Mouse (Mus musculus) liver, adult 2 months (tissue): ENCODE measurements around the gene Prlhr. TPM values are rescaled to one million over a fixed set of nuclear protein-coding genes. Genes with fewer than 3 reads are reported as not detected.
A peak's percentile ranks its signal among the peaks of the same experiment; 100 is the strongest.

Source experiments
- DNase-seq: peaks from one replicate; pipeline ENCODE4 v3.0.0-alpha.2; 2011; ENCODE audit warnings: low read depth, low spot score; ENCODE audit errors: extremely low read depth
- H3K27ac ChIP-seq: fragments of 200-500 bp; replicated peaks from 2 replicates; pipeline ENCODE4 v1.5.1; 2012; ENCODE audit warnings: low read depth, mild to moderate bottlenecking, control low read depth, inconsistent platforms, low read length; ENCODE audit not compliant: insufficient read depth
- H3K27me3 ChIP-seq: fragments of 200-500 bp; 2 replicates; pipeline ENCODE4 v1.6.1; 2012; ENCODE audit warnings: mild to moderate bottlenecking, moderate library complexity, low read length, inconsistent platforms; ENCODE audit not compliant: control insufficient read depth, insufficient read depth
- H3K36me3 ChIP-seq: fragments of 200-500 bp; 2 replicates; pipeline ENCODE4 v1.6.1; 2012; ENCODE audit warnings: low read length, inconsistent platforms; ENCODE audit not compliant: control insufficient read depth, insufficient read depth
- H3K4me1 ChIP-seq: fragments of 200-500 bp; 2 replicates; pipeline ENCODE4 v1.6.1; 2011; ENCODE audit warnings: low read length; ENCODE audit not compliant: control insufficient read depth, insufficient read depth
- H3K4me3 ChIP-seq: fragments of 200-500 bp; 2 replicates; pipeline ENCODE4 v1.5.1; 2011; ENCODE audit warnings: low read depth, mild to moderate bottlenecking, control low read depth, low read length, moderate library complexity; ENCODE audit not compliant: insufficient read depth
- H3K79me2 ChIP-seq: fragments of 200-500 bp; 2 replicates; pipeline ENCODE4 v1.6.1; 2012; ENCODE audit warnings: inconsistent platforms, mild to moderate bottlenecking, low read length, moderate library complexity; ENCODE audit not compliant: control insufficient read depth, insufficient read depth
- H3K9ac ChIP-seq: fragments of 200-500 bp; 2 replicates; pipeline ENCODE4 v1.6.1; 2012; ENCODE audit warnings: low read depth, mild to moderate bottlenecking, control low read depth, inconsistent platforms, low read length
- CTCF ChIP-seq: fragments of 200-500 bp; IDR thresholded peaks from 2 replicates; pipeline ENCODE4 v1.5.1; 2011; ENCODE audit warnings: low read depth, low read length, control low read depth
- POLR2A ChIP-seq: fragments of 200-500 bp; IDR thresholded peaks from 2 replicates; pipeline ENCODE4 v1.6.1; 2011; ENCODE audit warnings: low read length, control low read depth; ENCODE audit not compliant: insufficient read depth; ENCODE audit errors: extremely low read depth
- WGBS: fragments of 180-500 bp; shearing (Covaris S2); methylation state at CpG from one replicate; pipeline ENCODE4 v1.1.7; 2018; 5-methylcytosine and 5-hydroxymethylcytosine counted together
- polyA plus RNA-seq: library from polyadenylated mRNA; depleted of rRNA; stranded (reverse); fragments of >200 nt; gene quantifications from 2 replicates; pipeline ENCODE4 v1.2.3, GENCODE M21; 2012
- total RNA-seq: library from RNA; depleted of rRNA; stranded (reverse); fragments of >200 nt; gene quantifications from 2 replicates; pipeline ENCODE4 v1.2.3, GENCODE M21; 2014

Gene Prlhr
- total and polyA plus RNA-seq, 2 experiments, result not detected

DNA sequence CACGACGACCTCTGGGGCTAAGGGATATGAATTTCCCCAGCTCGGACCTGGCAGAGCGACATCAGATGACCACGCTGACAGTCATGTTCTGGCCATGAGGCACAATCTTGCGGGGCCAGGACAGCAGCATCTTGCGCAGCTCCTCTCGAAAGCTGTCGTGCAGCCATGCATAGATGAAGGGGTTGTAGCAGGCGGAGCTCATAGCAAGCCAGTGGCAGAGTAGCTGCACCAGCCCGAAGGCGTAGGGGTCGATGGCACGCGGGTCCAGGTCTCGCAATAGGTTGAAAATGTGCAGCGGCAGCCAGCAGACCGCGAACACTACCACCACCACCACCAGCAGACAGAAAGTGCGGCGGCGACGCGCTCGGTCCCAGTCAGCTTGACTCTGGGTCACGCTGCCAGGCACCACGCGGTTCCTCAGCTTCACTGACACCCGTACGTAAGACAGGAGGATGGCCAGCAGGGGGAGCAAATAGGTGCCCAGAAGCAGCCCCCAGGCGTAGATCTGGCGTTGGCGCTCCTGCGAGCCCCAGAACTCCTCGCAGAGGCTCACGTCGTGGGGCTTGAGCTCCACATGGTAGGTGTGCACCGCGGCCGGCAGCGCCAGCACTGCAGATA is 1.0 kb downstream of the Prlhr start:
- TF ChIP-seq CTCF (peak; percentile 81), POLR2A (no peak)
- peak; percentile 57 for DNase-seq
- Histone ChIP-seq H3K9ac (no peak overlapping the region), H3K27me3 (peaks cover 18% of the 10 kb centered on the region), H3K79me2 (no peaks in the 10 kb centered on the region), H3K27ac (no peak overlapping the region), H3K36me3 (no peaks in the 10 kb centered on the region), H3K4me1 (0 out of 2 replicates have a peak, but pooled peaks cover 3% of the 10 kb centered on the region), H3K4me3 (peak overlapping the region; percentile 32; the same call in 1 of the 2 replicates)
- 6% methylated on average over 41 of the region's 41 CpGs for WGBS

- 70% methylated on average over 2 of the region's 2 CpGs for WGBS
- H3K27me3 ChIP-seq, result peaks cover 20% of the 10 kb centered on the region
- TF ChIP-seq CTCF, result no peak
- no peak for TF ChIP-seq POLR2A
These were observed 2.4 kb downstream of the Prlhr start for GRCm38 (mm10) chr19:60465726-60466125.

GRCm38 (mm10) chr19:60463896-60464295 is 4.2 kb downstream of the Prlhr start:
- peak; percentile 44 for DNase-seq
- no peak overlapping the region for H3K27ac ChIP-seq
- 0 out of 2 replicates have a peak, but pooled peaks cover 3% of the 10 kb centered on the region for H3K4me1 ChIP-seq
- no peaks in the 10 kb centered on the region for H3K36me3 ChIP-seq
- TF ChIP-seq CTCF, result no peak
- TF ChIP-seq POLR2A, result no peak
- no peak overlapping the region for H3K9ac ChIP-seq
- 9% methylated on average over 3 of the region's 3 CpGs for whole genome bisulfite sequencing
- no peaks in the 10 kb centered on the region for H3K79me2 ChIP-seq
- H3K27me3 ChIP-seq, result peaks cover 20% of the 10 kb centered on the region
- no peak overlapping the region for H3K4me3 ChIP-seq

More at GRCm38 (mm10) chr19:60465726-60466125, 2.4 kb downstream of the Prlhr start:
- H3K36me3 ChIP-seq, result no peaks in the 10 kb centered on the region
- H3K4me3 ChIP-seq, result no peak overlapping the region
- H3K79me2 ChIP-seq, result no peaks in the 10 kb centered on the region
- no peak overlapping the region for H3K27ac ChIP-seq
- H3K9ac ChIP-seq, result no peak overlapping the region
- 0 out of 2 replicates have a peak, but pooled peaks cover 3% of the 10 kb centered on the region for H3K4me1 ChIP-seq
- DNase-seq, result no peak

DNA sequence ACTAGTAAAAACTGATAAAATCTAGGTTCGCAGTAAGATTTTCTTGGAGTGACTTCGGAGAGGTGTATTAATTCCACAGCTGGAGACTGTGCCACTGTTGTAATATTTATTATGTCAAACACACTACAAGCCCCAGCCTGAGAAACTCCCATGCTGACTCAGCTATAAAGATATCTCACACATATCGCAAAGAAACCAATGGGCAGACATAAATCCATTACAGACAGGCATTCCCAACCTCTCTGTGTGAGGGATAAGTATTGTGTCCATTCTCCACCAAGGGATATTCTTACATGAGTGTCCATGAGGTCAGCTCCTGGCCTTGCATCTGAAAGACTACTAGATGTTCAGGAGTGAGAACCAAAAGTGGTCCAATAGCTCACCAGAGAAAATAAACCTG is 4.7 kb downstream of the Prlhr start:
- WGBS, result 83% methylated on average over 3 of the region's 3 CpGs
- H3K4me1 ChIP-seq, result 0 out of 2 replicates have a peak, but pooled peaks cover 3% of the 10 kb centered on the region
- no peak overlapping the region for H3K27ac ChIP-seq
- DNase-seq, result no peak
- no peak overlapping the region for H3K9ac ChIP-seq
- H3K27me3 ChIP-seq, result peaks cover 19% of the 10 kb centered on the region
- H3K79me2 ChIP-seq, result no peaks in the 10 kb centered on the region
- H3K4me3 ChIP-seq, result no peak overlapping the region
- no peak for TF ChIP-seq CTCF
- TF ChIP-seq POLR2A, result no peak
- H3K36me3 ChIP-seq, result no peaks in the 10 kb centered on the region

DNA sequence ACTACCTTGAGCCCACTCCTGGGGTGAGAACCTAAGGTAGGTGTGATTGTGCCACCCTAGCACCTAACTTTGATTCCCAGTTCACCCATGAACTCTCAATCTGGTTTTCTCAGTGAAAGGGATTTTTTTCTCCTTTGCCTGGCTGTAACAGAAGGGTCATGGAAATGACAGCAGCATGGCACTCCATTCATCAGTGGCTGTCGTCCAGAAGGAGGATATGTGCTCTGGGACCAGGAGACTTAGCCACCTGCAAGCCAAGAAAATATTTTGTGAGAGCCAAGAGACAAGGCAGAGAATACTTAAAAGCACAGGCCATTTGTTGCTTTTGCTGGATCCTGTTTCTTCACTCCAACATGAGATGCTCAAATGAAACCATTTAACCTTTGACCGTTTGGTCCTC is 6.6 kb downstream of the Prlhr start:
- H3K4me3 ChIP-seq, result no peak overlapping the region
- no peak for DNase-seq
- 57% methylated on average over 2 of the region's 2 CpGs for WGBS
- no peaks in the 10 kb centered on the region for H3K36me3 ChIP-seq
- peaks cover 5% of the 10 kb centered on the region; the same call in 1 of the 2 replicates for H3K27me3 ChIP-seq
- no peaks in the 10 kb centered on the region for H3K79me2 ChIP-seq
- H3K27ac ChIP-seq, result no peak overlapping the region
- no peak overlapping the region for H3K9ac ChIP-seq
- no peaks in the 10 kb centered on the region for H3K4me1 ChIP-seq
- TF ChIP-seq CTCF (no peak), POLR2A (no peak)

DNA sequence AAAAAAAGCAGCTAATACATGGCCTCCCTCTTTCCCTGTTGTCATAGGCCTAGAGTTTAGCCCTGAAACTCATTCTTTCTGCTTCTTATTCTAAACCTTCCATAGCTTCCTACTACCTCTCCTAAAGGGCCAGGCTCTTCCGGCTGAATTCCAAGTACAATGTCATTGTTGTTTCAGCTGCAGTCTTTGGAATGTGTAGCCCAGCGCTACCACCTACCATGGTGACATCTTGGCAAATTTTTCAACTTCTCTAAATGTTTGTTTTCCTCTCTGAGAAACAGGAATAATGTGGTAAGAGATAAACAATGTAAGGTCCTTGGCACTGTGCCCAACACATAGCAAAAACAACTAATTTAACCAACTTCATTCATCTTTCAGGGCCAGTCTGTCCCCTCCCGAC is 8.4 kb downstream of the Prlhr start:
- TF ChIP-seq POLR2A (no peak), CTCF (no peak)
- H3K79me2 ChIP-seq, result no peaks in the 10 kb centered on the region

More for the DNA sequence above, 8.4 kb downstream of the Prlhr start:
- Histone ChIP-seq H3K27ac (no peak overlapping the region), H3K9ac (no peak overlapping the region), H3K27me3 (0 out of 2 replicates have a peak, but pooled peaks cover 2% of the 10 kb centered on the region), H3K36me3 (no peaks in the 10 kb centered on the region), H3K4me1 (no peaks in the 10 kb centered on the region), H3K4me3 (no peak overlapping the region)
- 58% methylated on average over 3 of the region's 3 CpGs for WGBS
- DNase-seq, result no peak
